Mouse (Mus musculus) heart, adult 2 months (tissue): Measurements from ENCODE around the gene Apoa1.

ENCODE experiments used
- CTCF ChIP-seq: fragments of 200-600 bp; IDR thresholded peaks from 2 replicates; pipeline ENCODE4 v1.8.1; 2022; ENCODE audit warnings: antibody characterized with exemption, mild to moderate bottlenecking, moderate library complexity
- EP300 ChIP-seq: fragments of 200-500 bp; IDR thresholded peaks from 2 replicates; pipeline ENCODE4 v1.6.1; 2011; ENCODE audit warnings: low read depth, low read length, control low read depth; ENCODE audit not compliant: insufficient read depth
- POLR2A ChIP-seq: fragments of 200-500 bp; IDR thresholded peaks from 2 replicates; pipeline ENCODE4 v1.6.1; 2011; ENCODE audit warnings: mild to moderate bottlenecking, low read depth, low read length, control low read depth; ENCODE audit not compliant: insufficient read depth

DNA sequence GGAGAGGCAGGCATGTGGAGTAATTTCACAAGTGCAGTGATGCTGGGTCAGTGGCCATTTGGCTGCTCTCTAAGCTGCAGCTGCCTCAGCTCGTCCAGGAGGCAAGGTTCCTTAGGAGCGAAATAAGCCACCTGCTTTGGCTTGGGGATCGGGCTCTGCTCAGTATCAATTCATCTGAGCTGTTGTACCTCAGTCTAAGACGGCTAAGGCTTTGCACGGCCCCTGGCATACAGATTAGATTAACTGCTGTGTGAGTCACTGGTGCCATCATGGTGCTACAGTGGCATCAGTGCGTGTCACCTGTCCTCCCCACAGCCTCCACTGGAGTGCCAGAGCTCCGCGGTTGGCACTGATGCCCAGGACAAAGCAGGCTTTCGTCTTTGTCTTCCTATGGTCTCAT, 49.8 kb upstream of the Apoa1 start:
- TF ChIP-seq CTCF (no peak), EP300 (no peak), POLR2A (no peak)
